Mouse (Mus musculus) E14TG2a.4 (cell line): Measurements from ENCODE around the gene Cd207.

ENCODE experiments used
- CTCF ChIP-seq: conservative IDR thresholded peaks from 2 replicates; pipeline ENCODE4 v1.5.1; 2014; ENCODE audit warnings: low read length
- POU5F1 ChIP-seq: IDR thresholded peaks from 2 replicates; pipeline ENCODE4 v1.6.1; 2014; ENCODE audit warnings: low read length, borderline replicate concordance

DNA sequence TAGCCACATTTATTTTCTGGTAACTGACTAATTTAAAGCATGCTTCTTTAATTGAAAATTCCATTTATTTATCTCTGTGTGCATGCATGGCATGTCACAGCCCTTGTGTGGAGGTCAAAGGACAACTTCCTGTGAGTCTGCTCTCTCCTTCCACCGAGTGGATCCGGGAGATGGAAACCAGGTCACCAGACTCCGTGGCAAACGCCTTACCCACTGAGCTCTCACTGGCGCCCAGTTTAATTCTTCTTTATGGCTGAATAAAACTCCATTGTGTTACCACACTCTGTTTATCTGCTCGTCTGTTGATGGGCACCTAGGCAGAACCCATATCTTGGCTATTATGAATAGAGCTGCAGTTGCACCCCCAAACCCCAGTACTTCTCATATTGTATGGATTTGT is 44.9 kb upstream of the Cd207 start:
- no peak for TF ChIP-seq CTCF
- no peak for TF ChIP-seq POU5F1
